Mouse (Mus musculus): ENCODE data around the gene Ssr3.

Ssr3 gene

DNA sequence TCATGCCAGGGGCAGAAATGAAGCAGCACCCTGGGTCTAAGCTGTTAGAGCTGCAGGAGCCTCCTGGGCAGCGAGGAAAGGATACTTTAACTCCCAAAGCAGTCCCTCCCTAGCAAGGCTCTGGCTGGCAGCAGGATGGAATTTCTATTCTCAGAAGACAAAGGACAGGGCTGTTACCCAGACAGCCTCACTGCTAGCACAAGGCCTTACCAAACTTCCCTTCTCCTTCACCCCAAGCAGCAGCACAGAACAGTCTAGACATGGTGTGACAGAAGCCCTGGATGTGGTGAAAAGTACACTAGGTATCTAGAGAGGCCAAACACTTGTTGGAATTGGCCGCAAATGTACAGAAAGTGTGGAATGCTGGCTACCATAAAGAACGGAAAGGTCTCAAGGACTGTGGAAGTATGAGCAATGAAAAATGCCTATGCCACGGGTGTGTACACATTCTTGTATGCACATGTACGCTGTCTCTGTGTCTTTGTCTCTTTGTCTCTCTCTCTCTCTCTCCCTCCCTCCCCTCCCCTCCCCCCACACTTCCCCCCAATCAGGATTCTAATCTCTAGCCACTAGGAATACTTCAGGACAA is 18.7 kb downstream of the Ssr3 start:
- DNase-seq = no peak

GRCm38 (mm10) chr3:65372552-65372951 is 19.9 kb downstream of the Ssr3 start:
- no peak for DNase-seq

- DNase-seq = no peak
These were observed 24.5 kb downstream of the Ssr3 start for GRCm38 (mm10) chr3:65367944-65368343.

DNA sequence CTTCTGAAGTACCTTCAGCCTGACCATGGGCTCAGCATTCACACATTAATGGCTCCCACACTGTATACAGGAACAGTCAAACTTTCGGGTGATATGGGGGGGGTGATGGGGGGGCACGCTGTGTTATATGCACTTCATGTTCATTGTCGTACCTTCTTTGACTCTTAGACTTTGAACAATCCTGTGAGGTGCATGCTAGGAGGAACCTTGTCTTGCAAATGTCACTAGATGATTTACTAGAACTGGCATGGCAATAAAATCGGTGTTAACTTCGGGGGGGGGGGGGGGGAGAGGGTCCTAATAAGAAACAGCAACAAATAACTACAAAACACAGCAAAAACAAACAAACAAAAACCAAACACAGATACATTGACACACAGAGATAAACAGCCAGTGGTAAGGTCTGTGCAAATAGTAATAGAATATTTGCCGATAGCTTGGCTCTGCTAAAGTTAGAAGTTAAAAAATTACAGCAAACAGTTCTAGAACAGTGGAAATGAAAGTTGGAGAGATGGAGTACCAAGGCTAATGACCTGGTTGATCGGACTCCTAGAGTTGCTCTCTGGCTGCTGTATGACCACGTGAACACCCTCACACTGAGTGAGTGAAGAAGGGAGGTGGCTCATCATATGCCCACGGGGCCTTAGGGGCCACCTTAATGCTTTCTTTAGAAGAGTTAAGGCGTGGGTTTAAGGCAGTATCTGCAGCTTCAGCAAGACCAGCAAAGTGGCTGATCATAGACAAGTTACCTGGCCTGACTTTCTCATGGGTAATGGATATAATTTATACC is 26.3 kb downstream of the Ssr3 start:
- no peak for DNase-seq

DNA sequence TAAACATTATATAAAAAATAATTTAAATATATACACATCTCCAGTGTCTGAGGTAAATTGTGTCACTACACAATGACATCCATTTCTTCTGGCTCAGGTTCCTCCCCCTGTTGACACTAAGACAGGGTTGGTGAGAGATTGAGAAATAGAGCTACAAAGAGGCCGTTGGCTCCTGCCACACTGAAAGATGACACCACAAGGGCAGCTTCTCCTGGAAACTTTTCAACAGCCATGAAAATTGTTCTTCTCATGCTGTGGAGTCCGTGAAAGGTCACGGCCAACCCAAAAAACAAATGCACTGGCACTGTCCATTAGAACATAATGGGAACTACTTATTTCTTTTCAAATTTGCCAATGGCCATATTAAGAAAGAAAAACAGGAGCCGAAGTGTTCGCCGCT is 27.2 kb downstream of the Ssr3 start:
- no peak for DNase-seq

DNA sequence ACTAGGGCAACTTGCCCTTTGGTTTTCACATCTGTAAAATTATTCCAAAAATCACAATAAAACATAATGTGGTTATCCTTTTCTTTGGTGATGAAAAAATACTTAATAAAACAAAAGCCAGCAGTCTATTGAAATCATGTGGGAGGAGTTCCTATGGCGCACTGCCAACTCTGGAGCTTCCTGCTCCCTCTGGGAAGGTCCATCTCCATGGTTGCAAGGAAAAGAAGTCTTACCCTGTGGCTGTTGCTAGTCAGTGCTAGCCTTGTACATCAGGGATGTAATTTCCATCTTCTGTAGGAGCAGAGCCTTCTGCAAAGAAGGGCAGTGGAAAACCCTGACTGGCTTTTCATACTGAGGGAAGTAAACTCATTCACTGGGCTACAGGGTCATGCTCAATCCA is 29.0 kb downstream of the Ssr3 start:
- no peak for DNase-seq

- DNase-seq = no peak
These were observed 32.1 kb downstream of the Ssr3 start for GRCm38 (mm10) chr3:65360163-65360969.

DNA sequence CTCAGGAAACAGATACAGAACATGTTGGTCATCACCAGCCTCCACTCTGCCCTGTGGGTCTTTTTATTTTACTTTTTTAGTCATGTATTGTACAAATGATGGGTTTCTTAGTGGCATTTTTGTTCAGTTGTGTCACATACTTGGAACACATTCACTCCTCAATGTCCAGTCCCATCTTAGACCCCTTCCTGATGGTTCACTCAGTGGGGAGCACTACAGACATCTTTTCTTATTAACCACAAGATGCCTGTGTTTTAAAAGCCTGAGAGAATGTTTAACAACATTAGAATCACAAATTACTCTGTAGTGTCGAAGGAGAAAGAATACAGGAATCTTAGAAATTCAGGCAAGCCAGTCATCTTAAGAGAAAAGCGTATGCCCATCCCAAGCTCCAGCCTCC is 33.6 kb downstream of the Ssr3 start:
- DNase-seq = no peak

GRCm38 (mm10) chr3:65358275-65358674 is 34.1 kb downstream of the Ssr3 start:
- no peak for DNase-seq

DNA sequence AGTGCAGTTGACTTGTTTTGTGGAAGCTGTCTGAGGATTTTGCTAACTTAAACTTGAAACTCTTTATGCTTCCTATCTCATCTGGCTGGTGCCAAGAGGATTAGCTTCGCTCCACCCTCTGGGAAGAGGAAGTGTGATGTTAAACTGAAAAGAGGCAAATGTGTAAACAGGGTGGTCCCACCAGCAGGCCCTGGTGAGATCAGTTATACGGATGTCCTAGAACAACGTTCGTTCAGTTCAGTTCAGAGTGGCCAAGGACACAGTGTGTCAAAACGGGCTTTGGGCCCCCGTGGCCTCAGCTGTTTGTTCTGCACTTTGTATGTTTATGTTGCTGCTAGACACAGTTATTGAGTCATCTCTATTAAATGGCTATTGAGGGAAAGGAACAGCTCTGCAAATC is 36.9 kb downstream of the Ssr3 start:
- no peak for DNase-seq

DNA sequence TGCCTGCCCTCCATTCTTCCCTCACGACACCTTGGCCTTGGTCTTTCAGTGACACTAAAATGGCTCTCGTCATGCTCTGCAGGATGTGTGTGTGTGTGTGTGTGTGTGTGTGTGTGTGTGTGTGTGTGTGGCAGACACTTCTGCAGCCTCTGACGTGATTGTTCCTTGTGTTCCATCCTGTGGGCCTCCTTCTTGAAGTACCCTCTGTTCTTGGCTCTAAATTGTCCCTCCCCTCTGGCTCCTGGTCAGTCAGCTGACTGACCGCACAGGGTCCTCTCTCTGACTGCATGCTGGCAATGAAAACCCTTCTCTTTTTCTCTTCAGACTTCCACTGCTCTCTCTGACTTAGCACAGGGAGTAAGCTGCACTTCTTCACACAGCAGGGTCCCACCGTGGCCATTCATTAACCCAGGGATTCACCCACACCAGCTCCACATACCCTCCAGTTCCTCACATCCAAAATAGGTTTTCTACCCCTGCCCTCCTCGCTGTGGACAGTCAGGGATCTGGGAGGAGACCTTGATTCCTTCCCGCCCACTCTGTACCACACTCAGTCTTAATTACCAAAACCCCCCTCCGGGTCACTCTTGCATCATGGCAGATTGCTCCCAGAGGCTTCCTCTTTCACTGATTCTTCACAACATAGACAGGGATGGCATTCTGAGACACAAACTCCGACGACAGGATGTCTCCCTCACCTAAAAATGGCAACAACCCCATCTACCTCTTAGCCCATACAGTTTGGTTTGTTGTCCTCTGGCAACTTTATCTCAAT is 39.0 kb downstream of the Ssr3 start:
- DNase-seq = no peak

GRCm38 (mm10) chr3:65352278-65353127 is 39.9 kb downstream of the Ssr3 start:
- DNase-seq = peak; percentile 41

GRCm38 (mm10) chr3:65346176-65346575 is 46.2 kb downstream of the Ssr3 start:
- DNase-seq = no peak

- no peak for DNase-seq
These were observed 52.1 kb downstream of the Ssr3 start for GRCm38 (mm10) chr3:65340173-65340951.

DNA sequence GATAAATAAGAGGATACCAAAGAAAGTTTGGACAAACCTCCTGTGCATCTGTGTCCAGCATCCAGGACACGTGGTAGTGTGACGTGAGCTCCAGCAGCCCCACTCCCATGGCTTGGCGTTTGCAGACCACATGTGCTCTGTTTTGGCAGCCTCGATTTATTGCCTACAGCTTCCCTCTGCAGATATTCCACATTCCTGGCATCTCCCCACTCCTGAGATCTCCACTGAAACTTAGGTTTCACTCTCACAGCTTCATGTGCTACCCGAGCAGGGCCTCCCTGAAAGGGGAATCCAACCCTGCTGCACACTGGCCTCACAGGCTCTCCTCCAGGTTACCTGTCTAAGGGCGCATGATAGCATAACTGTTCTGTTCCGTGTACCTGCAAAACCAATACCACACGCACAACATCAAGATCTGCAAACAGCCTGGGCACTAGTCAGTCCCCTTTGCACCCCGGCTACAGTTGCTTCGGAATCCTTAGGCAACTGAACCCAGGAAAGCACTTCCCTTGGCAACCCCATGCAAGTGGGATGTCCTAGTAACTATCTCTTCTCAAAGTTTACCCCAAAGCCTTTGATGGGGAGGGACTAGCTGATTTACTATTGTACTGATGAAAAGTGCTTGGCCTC is 54.5 kb downstream of the Ssr3 start:
- DNase-seq = no peak

Measured in cerebellum, adult 8-10 months (tissue).